Mouse (Mus musculus) cortical plate, adult 2 months (tissue): Measurements from ENCODE around the gene Surf6. TPM values are rescaled to one million over a fixed set of nuclear protein-coding genes. Genes with fewer than 3 reads are reported as not detected.

Experiments
- H3K27ac ChIP-seq: fragments of 200-500 bp; 2 replicates; pipeline ENCODE4 v1.5.1; 2012; ENCODE audit warnings: low read length, control low read depth, inconsistent platforms; ENCODE audit not compliant: insufficient read depth
- H3K4me1 ChIP-seq: fragments of 200-500 bp; 2 replicates; pipeline ENCODE4 v1.6.1; 2011; ENCODE audit warnings: low read length; ENCODE audit not compliant: control insufficient read depth, insufficient read depth
- H3K4me3 ChIP-seq: fragments of 200-500 bp; 2 replicates; pipeline ENCODE4 v1.5.1; 2011; ENCODE audit warnings: mild to moderate bottlenecking, low read length, control low read depth; ENCODE audit not compliant: insufficient read depth
- CTCF ChIP-seq: fragments of 200-500 bp; IDR thresholded peaks from 2 replicates; pipeline ENCODE4 v1.5.1; 2011; ENCODE audit warnings: mild to moderate bottlenecking, control low read depth, low read length; ENCODE audit not compliant: insufficient read depth; ENCODE audit errors: extremely low read depth
- POLR2A ChIP-seq: fragments of 200-500 bp; IDR thresholded peaks from 2 replicates; pipeline ENCODE4 v1.6.1; 2011; ENCODE audit warnings: mild to moderate bottlenecking, low read length, control low read depth; ENCODE audit not compliant: insufficient read depth; ENCODE audit errors: extremely low read depth
- polyA plus RNA-seq: library from polyadenylated mRNA; depleted of rRNA; stranded (reverse); fragments of >200 nt; gene quantifications from 2 replicates; pipeline ENCODE4 v1.2.3, GENCODE M21; 2012; rRNA removed

Gene Surf6
- polyA plus RNA-seq, 1 experiment = 19.1 TPM

DNA sequence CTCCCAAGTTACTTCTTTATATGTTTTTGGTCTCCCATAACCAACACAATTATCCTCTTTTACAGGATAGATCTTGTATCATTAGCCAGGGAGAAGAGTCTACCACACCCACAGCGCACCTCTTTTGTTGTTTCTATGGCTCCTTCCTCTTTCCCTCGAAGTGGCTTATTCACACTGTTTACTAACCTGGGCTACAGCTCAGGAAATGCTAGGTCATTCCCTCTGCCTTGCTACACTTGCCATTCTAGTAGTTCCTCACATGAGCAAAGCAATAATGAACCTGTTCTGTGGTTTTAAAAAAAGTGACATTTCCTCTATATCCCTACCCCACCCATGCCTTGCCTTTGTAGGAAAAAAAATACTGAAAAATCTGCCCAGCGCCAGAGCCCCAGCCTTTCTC lies 39.8 kb downstream of the Surf6 start:
- no peak overlapping the region for H3K27ac ChIP-seq
- H3K4me1 ChIP-seq = no peaks in the 10 kb centered on the region
- TF ChIP-seq POLR2A (no peak), CTCF (no peak)

DNA sequence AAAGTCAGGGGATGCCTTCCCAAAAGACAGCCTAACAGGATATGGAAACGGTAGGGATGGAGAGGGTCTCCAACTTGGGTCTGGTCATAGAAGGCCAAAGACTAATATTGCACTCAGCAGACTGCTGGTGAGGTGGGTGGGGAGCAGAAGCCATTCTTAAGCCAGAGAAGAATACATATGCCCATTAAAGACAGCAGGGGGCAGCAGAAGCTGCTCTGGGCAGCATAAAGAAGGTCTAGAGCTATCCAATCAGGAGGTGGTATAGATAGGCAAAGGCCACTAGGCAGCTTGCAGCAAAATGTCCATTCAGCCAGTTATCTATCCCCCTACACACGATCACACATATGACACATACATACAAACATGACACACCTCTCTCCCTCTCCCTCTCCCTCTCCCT lies 55.0 kb downstream of the Surf6 start:
- H3K4me1 ChIP-seq = no peaks in the 10 kb centered on the region

More for the DNA sequence above, 39.8 kb downstream of the Surf6 start:
- no peak overlapping the region for H3K4me3 ChIP-seq

More for the DNA sequence above, 55.0 kb downstream of the Surf6 start:
- peak; percentile 29; the same call in 1 of the 2 replicates for TF ChIP-seq CTCF
- TF ChIP-seq POLR2A = no peak
- Histone ChIP-seq H3K4me3 (no peak overlapping the region), H3K27ac (no peak overlapping the region)

Other genes with a start within 250 kb of the Surf6 start
- not detected in 2 replicates for gene Lcn4, start 231.6 kb downstream of the Surf6 start, polyA plus RNA-seq
- not detected in 2 replicates for gene Abo, start 37.9 kb downstream of the Surf6 start, polyA plus RNA-seq
- gene Med22, start 7.8 kb upstream of the Surf6 start, polyA plus RNA-seq = 44.1 and 47.4 TPM in 2 replicates
- gene Rpl7a, start 7.9 kb upstream of the Surf6 start, polyA plus RNA-seq = 642 and 671 TPM in 2 replicates
- gene Surf2, start 13.5 kb upstream of the Surf6 start, polyA plus RNA-seq = 56.9 and 59.0 TPM in 2 replicates
- gene Surf1, start 13.7 kb upstream of the Surf6 start, polyA plus RNA-seq = 136 and 138 TPM in 2 replicates
- 56.1 and 58.4 TPM in 2 replicates for gene Surf4, start 31.0 kb upstream of the Surf6 start, polyA plus RNA-seq
- 0.23 and 0.30 TPM in 2 replicates for gene Stkld1, start 31.2 kb upstream of the Surf6 start, polyA plus RNA-seq
- gene Rexo4, start 61.5 kb upstream of the Surf6 start, polyA plus RNA-seq = 82.2 and 85.9 TPM in 2 replicates
- 6.9 and 7.0 TPM in 2 replicates for gene Adamts13, start 70.5 kb upstream of the Surf6 start, polyA plus RNA-seq
- 63.7 and 64.1 TPM in 2 replicates for gene Cacfd1, start 107.0 kb upstream of the Surf6 start, polyA plus RNA-seq
- gene Slc2a6, start 125.1 kb upstream of the Surf6 start, polyA plus RNA-seq = 43.2 and 46.6 TPM in 2 replicates
- gene Mymk, start 169.3 kb upstream of the Surf6 start, polyA plus RNA-seq = 0.51 and 0.69 TPM in 2 replicates
- 32.0 and 36.7 TPM in 2 replicates for gene Adamtsl2, start 176.5 kb upstream of the Surf6 start, polyA plus RNA-seq
- 129 and 142 TPM in 2 replicates for gene Fam163b, start 239.6 kb upstream of the Surf6 start, polyA plus RNA-seq